Mouse (Mus musculus): ENCODE measurements around the gene A630089N07Rik. TPM values are rescaled to one million over a fixed set of nuclear protein-coding genes. Genes with fewer than 3 reads are reported as not detected.
"Not testable (repeated sequence)": the region's sequence is repeated elsewhere in the genome, so short reads cannot be mapped to it uniquely, and the experiment has no call there.

A630089N07Rik gene
- polyA plus RNA-seq, 1 experiment from 2014 or later: 31.7 TPM

- DNase-seq (ENCODE audit: low spot score) (no peak), ATAC-seq (ENCODE audit: insufficient number of reproducible peaks, low FRiP score, low TSS enrichment, low read depth) (no peak)
- Histone ChIP-seq H3K27ac (replicated peaks; ENCODE audit: low read depth, low read length) (no peak overlapping the region), H3K4me3 (ENCODE audit: low read depth, low read length) (no peak overlapping the region), H3K4me2 (ENCODE audit: low read depth, severe bottlenecking) (no peak overlapping the region), H3K36me3 (ENCODE audit: control insufficient read depth, insufficient read depth, low read length) (peaks cover 2% of the 10 kb centered on the region; the same call in 1 of the 2 replicates), H3K27me3 (ENCODE audit: control insufficient read depth, insufficient read depth, low read length) (no peaks in the 10 kb centered on the region), H3K4me1 (ENCODE audit: control insufficient read depth, insufficient read depth, low read length) (no peaks in the 10 kb centered on the region), H3K9ac (ENCODE audit: low read length) (no peak overlapping the region), H3K9me3 (ENCODE audit: control insufficient read depth, low read length) (peaks cover 3% of the 10 kb centered on the region; the same call in 1 of the 2 replicates)
- 71% methylated on average over 2 of the region's 2 CpGs for WGBS
Measured at GRCm38 (mm10) chr16:98022657-98023345, 59.4 kb downstream of the A630089N07Rik start.

DNA sequence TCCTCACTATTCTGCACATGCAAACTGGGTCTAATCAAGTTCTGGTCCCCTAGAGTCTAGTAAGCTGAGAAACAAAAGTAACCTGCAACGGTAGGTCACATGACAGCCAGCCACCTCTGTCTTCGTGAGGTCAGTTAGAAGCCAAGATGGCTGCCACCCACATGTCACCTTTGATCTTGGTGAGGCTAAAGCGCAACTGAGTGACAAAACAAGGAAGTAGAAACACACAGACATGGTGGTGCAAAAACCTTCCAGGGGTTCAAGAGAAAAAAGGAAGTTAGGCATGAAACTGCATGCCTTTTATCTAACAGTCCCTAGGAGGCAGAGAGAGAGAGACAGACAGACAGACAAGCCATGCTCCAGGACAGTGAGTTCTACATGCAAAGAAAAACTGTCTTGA lies 60.2 kb downstream of the A630089N07Rik start:
- Histone ChIP-seq H3K4me2 (ENCODE audit: low read depth, severe bottlenecking) (no peak overlapping the region), H3K4me3 (ENCODE audit: low read depth, low read length) (no peak overlapping the region), H3K36me3 (ENCODE audit: control insufficient read depth, insufficient read depth, low read length) (peaks cover 2% of the 10 kb centered on the region; the same call in 1 of the 2 replicates), H3K9me3 (ENCODE audit: control insufficient read depth, low read length) (peaks cover 3% of the 10 kb centered on the region; the same call in 1 of the 2 replicates), H3K27me3 (ENCODE audit: control insufficient read depth, insufficient read depth, low read length) (no peaks in the 10 kb centered on the region), H3K4me1 (ENCODE audit: control insufficient read depth, insufficient read depth, low read length) (no peaks in the 10 kb centered on the region), H3K9ac (ENCODE audit: low read length) (no peak overlapping the region), H3K27ac (replicated peaks; ENCODE audit: low read depth, low read length) (no peak overlapping the region)
- ATAC-seq (ENCODE audit: insufficient number of reproducible peaks, low FRiP score, low TSS enrichment, low read depth) (no peak), DNase-seq (ENCODE audit: low spot score) (no peak)
- 97% methylated on average over 3 of the region's 3 CpGs for WGBS

- H3K36me3 ChIP-seq (ENCODE audit: control insufficient read depth, insufficient read depth, low read length); ATAC-seq (ENCODE audit: insufficient number of reproducible peaks, low FRiP score, low TSS enrichment, low read depth); H3K9me3 ChIP-seq (ENCODE audit: control insufficient read depth, low read length); H3K27ac ChIP-seq (replicated peaks; ENCODE audit: low read depth, low read length); H3K27me3 ChIP-seq (ENCODE audit: control insufficient read depth, insufficient read depth, low read length); H3K4me1 ChIP-seq (ENCODE audit: control insufficient read depth, insufficient read depth, low read length): not testable (repeated sequence)
- Histone ChIP-seq H3K4me2 (ENCODE audit: low read depth, severe bottlenecking) (peak overlapping the region; percentile 55), H3K9ac (ENCODE audit: low read length) (peak overlapping the region; percentile 47), H3K4me3 (ENCODE audit: low read depth, low read length) (peak overlapping the region; percentile 44)
- WGBS: 0% methylated on average over 8 of the region's 8 CpGs
- DNase-seq (ENCODE audit: low spot score): peak; percentile 30
Measured at GRCm38 (mm10) chr16:97997383-97997731, 84.9 kb downstream of the A630089N07Rik start.

DNA sequence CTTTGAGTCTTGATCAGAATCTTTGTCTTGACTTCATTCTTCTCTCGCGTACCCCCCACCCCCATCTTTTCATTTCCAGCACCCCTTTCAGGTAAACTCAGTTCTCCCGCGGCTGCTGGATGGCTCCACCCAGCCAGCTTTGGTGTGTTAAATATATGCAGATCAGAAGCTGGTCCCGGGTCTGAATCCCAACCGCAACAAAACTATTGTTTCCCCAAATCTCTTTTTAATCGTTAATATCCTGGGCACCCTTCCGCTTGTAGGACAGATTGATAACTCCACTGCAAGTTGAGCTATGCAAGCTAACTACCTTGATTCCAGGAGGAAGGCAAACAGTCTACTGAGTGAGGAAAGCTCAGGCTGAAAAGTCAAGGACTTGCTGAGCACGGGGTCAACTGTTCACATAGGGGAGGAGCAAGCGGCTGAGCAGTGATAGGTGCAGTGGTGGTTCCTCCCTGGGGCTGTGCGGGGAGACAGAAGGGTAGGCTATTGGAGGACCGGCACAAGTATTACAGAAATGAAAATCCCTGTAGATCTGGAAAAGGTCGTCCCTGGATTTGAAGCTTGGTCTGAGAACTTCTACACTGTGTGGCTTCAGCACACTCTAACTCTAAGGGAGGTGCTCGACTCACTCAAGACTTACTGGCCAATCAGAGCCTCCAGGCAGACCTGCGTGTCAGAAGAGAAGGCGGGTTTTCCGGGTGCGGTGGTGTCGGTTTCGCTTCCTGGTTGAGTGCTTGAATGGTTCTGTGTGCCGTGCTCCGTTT lies 85.5 kb downstream of the A630089N07Rik start, which contains the start of gene B230307C23Rik:
TSS of gene B230307C23Rik (plus strand) at position 700 of the 767 bp plus-strand sequence.
- Histone ChIP-seq H3K9ac (ENCODE audit: low read length) (peak within 1 kb of the TSS; percentile 47), H3K36me3 (ENCODE audit: control insufficient read depth, insufficient read depth, low read length) (peaks cover 2% of the 10 kb centered on the region; the same call in 1 of the 2 replicates), H3K4me1 (ENCODE audit: control insufficient read depth, insufficient read depth, low read length) (0 out of 2 replicates have a peak, but pooled peaks cover 4% of the 10 kb centered on the region), H3K4me2 (ENCODE audit: low read depth, severe bottlenecking) (peak within 1 kb of the TSS; percentile 55), H3K4me3 (ENCODE audit: low read depth, low read length) (peak within 1 kb of the TSS; percentile 44), H3K9me3 (ENCODE audit: control insufficient read depth, low read length) (no peaks in the 10 kb centered on the region), H3K27ac (replicated peaks; ENCODE audit: low read depth, low read length) (no peak within 1 kb of the TSS), H3K27me3 (ENCODE audit: control insufficient read depth, insufficient read depth, low read length) (no peaks in the 10 kb centered on the region)
- whole genome bisulfite sequencing: 3% methylated on average over 22 of the region's 22 CpGs
- ATAC-seq (ENCODE audit: insufficient number of reproducible peaks, low FRiP score, low TSS enrichment, low read depth): peak; percentile 98
- peak; percentile 84 for DNase-seq (ENCODE audit: low spot score)

- Histone ChIP-seq H3K4me3 (ENCODE audit: low read depth, low read length) (peak overlapping the region; percentile 44; the same call in 1 of the 2 replicates), H3K4me2 (ENCODE audit: low read depth, severe bottlenecking) (peak overlapping the region; percentile 55; the same call in 1 of the 2 replicates), H3K4me1 (ENCODE audit: control insufficient read depth, insufficient read depth, low read length) (0 out of 2 replicates have a peak, but pooled peaks cover 4% of the 10 kb centered on the region), H3K36me3 (ENCODE audit: control insufficient read depth, insufficient read depth, low read length) (peaks cover 2% of the 10 kb centered on the region; the same call in 1 of the 2 replicates), H3K9me3 (ENCODE audit: control insufficient read depth, low read length) (no peaks in the 10 kb centered on the region), H3K27ac (replicated peaks; ENCODE audit: low read depth, low read length) (no peak overlapping the region), H3K9ac (ENCODE audit: low read length) (no peak overlapping the region), H3K27me3 (ENCODE audit: control insufficient read depth, insufficient read depth, low read length) (no peaks in the 10 kb centered on the region)
- ATAC-seq (ENCODE audit: insufficient number of reproducible peaks, low FRiP score, low TSS enrichment, low read depth) (no peak), DNase-seq (ENCODE audit: low spot score) (no peak)
- WGBS: 25% methylated on average over 1 of the region's 1 CpGs
Measured at GRCm38 (mm10) chr16:97995849-97996615, 86.2 kb downstream of the A630089N07Rik start.

DNA sequence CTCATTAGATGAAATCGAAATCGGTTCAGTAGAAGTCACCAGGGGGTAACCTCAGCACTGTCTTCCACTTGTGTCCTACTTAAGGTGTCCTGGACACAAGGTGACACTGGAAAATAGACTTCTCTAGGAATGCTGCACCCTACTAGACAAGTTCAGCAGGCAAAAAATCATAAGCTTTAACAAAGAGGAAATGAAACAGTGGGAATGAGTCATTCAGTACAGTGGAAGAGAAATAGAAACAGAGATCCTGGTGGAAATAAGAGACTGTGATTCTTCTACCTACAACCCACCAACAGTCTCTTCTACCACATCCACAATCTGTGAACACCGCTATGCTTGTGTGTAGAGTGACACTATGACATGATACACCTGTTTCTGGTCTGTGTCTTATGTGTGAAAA lies 89.8 kb downstream of the A630089N07Rik start:
- DNase-seq (ENCODE audit: low spot score); ATAC-seq (ENCODE audit: insufficient number of reproducible peaks, low FRiP score, low TSS enrichment, low read depth); H3K4me2 ChIP-seq (ENCODE audit: low read depth, severe bottlenecking); H3K27me3 ChIP-seq (ENCODE audit: control insufficient read depth, insufficient read depth, low read length); H3K9ac ChIP-seq (ENCODE audit: low read length); H3K4me3 ChIP-seq (ENCODE audit: low read depth, low read length); H3K27ac ChIP-seq (replicated peaks; ENCODE audit: low read depth, low read length); H3K36me3 ChIP-seq (ENCODE audit: control insufficient read depth, insufficient read depth, low read length); H3K4me1 ChIP-seq (ENCODE audit: control insufficient read depth, insufficient read depth, low read length); H3K9me3 ChIP-seq (ENCODE audit: control insufficient read depth, low read length): not testable (repeated sequence)
- WGBS: 77% methylated on average over 3 of the region's 3 CpGs

DNA sequence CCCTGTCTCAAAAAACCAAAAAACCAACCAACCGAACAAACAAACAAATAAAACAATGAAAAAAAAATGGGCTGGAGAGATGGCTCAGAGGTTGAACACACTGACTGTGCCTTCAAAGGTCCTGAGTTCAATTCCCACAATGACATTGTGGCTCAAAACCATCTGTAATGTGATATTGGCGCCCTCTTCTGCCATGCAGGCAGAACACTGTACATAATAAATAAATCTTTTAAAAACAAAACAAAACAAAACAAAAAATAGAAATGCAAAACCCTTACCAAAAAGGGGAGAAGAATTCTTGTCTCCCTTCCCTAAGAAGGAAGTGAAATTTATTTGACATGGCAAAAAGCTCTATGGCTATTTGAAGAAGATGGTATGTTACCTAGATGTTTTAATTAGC lies 90.7 kb downstream of the A630089N07Rik start:
- ATAC-seq (ENCODE audit: insufficient number of reproducible peaks, low FRiP score, low TSS enrichment, low read depth): no peak
- H3K36me3 ChIP-seq (ENCODE audit: control insufficient read depth, insufficient read depth, low read length): no peaks in the 10 kb centered on the region
- no peaks in the 10 kb centered on the region for H3K27me3 ChIP-seq (ENCODE audit: control insufficient read depth, insufficient read depth, low read length)
- no peak for DNase-seq (ENCODE audit: low spot score)
- H3K9me3 ChIP-seq (ENCODE audit: control insufficient read depth, low read length): no peaks in the 10 kb centered on the region
- no peak overlapping the region for H3K27ac ChIP-seq (replicated peaks; ENCODE audit: low read depth, low read length)
- no peak overlapping the region for H3K4me2 ChIP-seq (ENCODE audit: low read depth, severe bottlenecking)
- WGBS: 71% methylated on average over 2 of the region's 2 CpGs
- no peak overlapping the region for H3K9ac ChIP-seq (ENCODE audit: low read length)
- no peaks in the 10 kb centered on the region for H3K4me1 ChIP-seq (ENCODE audit: control insufficient read depth, insufficient read depth, low read length)
- no peak overlapping the region for H3K4me3 ChIP-seq (ENCODE audit: low read depth, low read length)

GRCm38 (mm10) chr16:97984589-97984988 lies 97.7 kb downstream of the A630089N07Rik start:
- no peak overlapping the region for H3K4me2 ChIP-seq (ENCODE audit: low read depth, severe bottlenecking)
- no peaks in the 10 kb centered on the region for H3K4me1 ChIP-seq (ENCODE audit: control insufficient read depth, insufficient read depth, low read length)
- no peak for DNase-seq (ENCODE audit: low spot score)
- H3K9me3 ChIP-seq (ENCODE audit: control insufficient read depth, low read length): no peaks in the 10 kb centered on the region
- 61% methylated on average over 5 of the region's 5 CpGs for WGBS
- no peak overlapping the region for H3K27ac ChIP-seq (replicated peaks; ENCODE audit: low read depth, low read length)
- no peak overlapping the region for H3K4me3 ChIP-seq (ENCODE audit: low read depth, low read length)
- ATAC-seq (ENCODE audit: insufficient number of reproducible peaks, low FRiP score, low TSS enrichment, low read depth): no peak
- H3K36me3 ChIP-seq (ENCODE audit: control insufficient read depth, insufficient read depth, low read length): no peaks in the 10 kb centered on the region
- no peak overlapping the region for H3K9ac ChIP-seq (ENCODE audit: low read length)
- no peaks in the 10 kb centered on the region for H3K27me3 ChIP-seq (ENCODE audit: control insufficient read depth, insufficient read depth, low read length)

Data from limb, embryonic 11.5 days (tissue).